Comparison of ENCODE assay signal across 9 mouse cellular contexts in the genomic region with DNA sequence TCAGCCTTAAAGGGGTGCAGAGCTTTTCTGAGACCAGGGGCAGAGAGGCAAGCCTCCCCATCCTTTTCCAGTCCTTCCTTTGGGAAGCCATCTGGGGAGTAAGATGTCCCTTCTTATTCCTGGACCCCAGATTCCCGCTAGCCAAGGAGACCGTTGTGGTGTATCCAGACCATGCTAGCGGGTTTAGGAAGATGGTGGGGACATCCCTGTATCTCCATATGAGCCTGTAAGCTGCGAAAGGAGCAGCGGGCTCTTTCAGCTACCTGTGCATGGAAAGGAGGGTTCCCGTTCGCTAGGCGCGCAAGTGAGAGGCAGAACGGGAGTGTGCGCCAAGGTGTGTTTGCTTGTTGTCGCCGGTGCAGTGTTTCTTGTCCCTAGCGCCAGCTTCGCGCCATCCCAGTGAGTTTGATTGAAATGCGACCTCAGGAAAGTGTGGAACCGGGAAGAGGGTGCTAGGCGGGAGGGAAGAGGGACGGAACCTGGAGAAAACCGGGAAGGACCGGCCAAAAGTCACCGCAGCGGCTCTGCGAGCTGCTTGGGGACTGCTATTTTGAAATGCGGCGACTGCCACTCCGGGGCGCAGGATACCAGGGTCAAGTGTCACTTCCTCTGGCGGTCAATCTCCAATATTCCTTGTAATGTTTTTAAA. TPM values are rescaled to one million over a fixed set of nuclear protein-coding genes. Genes with fewer than 3 reads are reported as not detected.
DNase-seq lines count a peak whose midpoint lies in the region; ATAC-seq and TF ChIP-seq lines count a peak whose summit lies in the region.
"Had no signal": no experiment of that assay in that cellular context is flagged by ENCODE, and none has a peak within 500 bp of the region (broad histone marks: within the 10 kb centered on the region; RNA-seq: fewer than 3 reads in every experiment).

No protein-coding gene starts in this region.

- TF ChIP-seq CTCF in heart, adult 2 months (IDR thresholded peaks at IDR 0.05), result no peak
- TF ChIP-seq CTCF in hindbrain, postnatal 0 days (IDR thresholded peaks at IDR 0.05; ENCODE audit: low read depth), result no peak

- no peaks in the 10 kb centered on the region for H3K4me1 ChIP-seq in heart, adult 2 months (ENCODE audit: control insufficient read depth, insufficient read depth, low read length)
- H3K4me1 ChIP-seq in embryonic facial prominence, embryonic 12.5 days, result peaks cover 7% of the 10 kb centered on the region; the same call in 1 of the 2 replicates
- no peaks in the 10 kb centered on the region for H3K4me1 ChIP-seq in hindbrain, postnatal 0 days (ENCODE audit: insufficient read depth, low read length)
- no peaks in the 10 kb centered on the region for H3K4me1 ChIP-seq in liver, embryonic 13.5 days (replicated peaks)

- H3K27me3 ChIP-seq in heart, adult 2 months (ENCODE audit: control insufficient read depth, insufficient read depth, low read length), result peaks cover 7% of the 10 kb centered on the region
- peaks cover 64% of the 10 kb centered on the region for H3K27me3 ChIP-seq in embryonic facial prominence, embryonic 12.5 days
- H3K27me3 ChIP-seq in hindbrain, postnatal 0 days (ENCODE audit: insufficient read depth, low read length), result peaks cover 38% of the 10 kb centered on the region
- H3K27me3 ChIP-seq in liver, embryonic 13.5 days, result peaks cover 74% of the 10 kb centered on the region

- no peak overlapping the region for H3K9ac ChIP-seq in heart, adult 2 months (ENCODE audit: low read depth, low read length)
- no peak overlapping the region for H3K9ac ChIP-seq in embryonic facial prominence, embryonic 12.5 days
- H3K9ac ChIP-seq in hindbrain, postnatal 0 days (replicated peaks; ENCODE audit: low read length), result peak overlapping the region; percentile 31
- H3K9ac ChIP-seq in liver, embryonic 13.5 days, result no peak overlapping the region

- WGBS in heart, adult 2 months, result 1% methylated on average over 30 of the region's 30 CpGs
- WGBS in embryonic facial prominence, embryonic 12.5 days, result under 1% methylated on average over 30 of the region's 30 CpGs
- under 1% methylated on average over 30 of the region's 30 CpGs for WGBS in hindbrain, postnatal 0 days
- under 1% methylated on average over 30 of the region's 30 CpGs for whole genome bisulfite sequencing in liver, embryonic 13.5 days (ENCODE audit: insufficient replicate concordance)

- no peaks in the 10 kb centered on the region for H3K36me3 ChIP-seq in heart, adult 2 months (ENCODE audit: control insufficient read depth, insufficient read depth, low read length)
- no peaks in the 10 kb centered on the region for H3K36me3 ChIP-seq in embryonic facial prominence, embryonic 12.5 days
- no peaks in the 10 kb centered on the region for H3K36me3 ChIP-seq in hindbrain, postnatal 0 days (ENCODE audit: insufficient read depth, low read length)
- H3K36me3 ChIP-seq in liver, embryonic 13.5 days, result no peaks in the 10 kb centered on the region

- 0 out of 2 replicates have a peak, but pooled peaks cover 5% of the 10 kb centered on the region for H3K9me3 ChIP-seq in embryonic facial prominence, embryonic 12.5 days
- no peaks in the 10 kb centered on the region for H3K9me3 ChIP-seq in hindbrain, postnatal 0 days (ENCODE audit: low read length)
- no peaks in the 10 kb centered on the region for H3K9me3 ChIP-seq in liver, embryonic 13.5 days (replicated peaks)

- TF ChIP-seq POLR2A in heart, adult 2 months (IDR thresholded peaks at IDR 0.05; ENCODE audit: insufficient read depth, low read depth, low read length), result no peak

- intact Hi-C loops in heart, adult 2 months (cut with DNase I), result loop anchor here (5.0 kb wide), 1 partner anchor 39 kb away; no protein-coding TSS in a partner anchor
- intact Hi-C loops in heart, postnatal 36 days (cut with DNase I), result no loop called here

- peak overlapping the region; percentile 11; the same call in 1 of the 2 replicates for H3K4me3 ChIP-seq in heart, adult 2 months
- H3K4me3 ChIP-seq in embryonic facial prominence, embryonic 12.5 days, result peak overlapping the region; percentile 16
- H3K4me3 ChIP-seq in hindbrain, postnatal 0 days (ENCODE audit: low read length), result peak overlapping the region; percentile 28
- peak overlapping the region; percentile 37 for H3K4me3 ChIP-seq in liver, embryonic 13.5 days (replicated peaks)

- ATAC-seq in embryonic facial prominence, embryonic 12.5 days (ENCODE audit: insufficient number of reproducible peaks, insufficient read depth, low FRiP score, low TSS enrichment), result no peak
- peak; percentile 54 for ATAC-seq in hindbrain, postnatal 0 days
- ATAC-seq in liver, embryonic 13.5 days (ENCODE audit: low read depth), result no peak

- no peaks in the 10 kb centered on the region for H3K79me2 ChIP-seq in heart, adult 2 months (replicated peaks; ENCODE audit: control insufficient read depth, insufficient read depth, low read length)

- TF ChIP-seq EP300 in heart, adult 2 months (IDR thresholded peaks at IDR 0.05; ENCODE audit: insufficient read depth, low read depth, low read length), result no peak

- no peak overlapping the region for H3K27ac ChIP-seq in heart, adult 2 months
- H3K27ac ChIP-seq in embryonic facial prominence, embryonic 12.5 days, result no peak overlapping the region
- H3K27ac ChIP-seq in hindbrain, postnatal 0 days, result no peak overlapping the region
- no peak overlapping the region for H3K27ac ChIP-seq in liver, embryonic 13.5 days

- H3K4me2 ChIP-seq in embryonic facial prominence, embryonic 12.5 days (replicated peaks), result peak overlapping the region; percentile 42
- peak overlapping the region; percentile 62 for H3K4me2 ChIP-seq in hindbrain, postnatal 0 days (ENCODE audit: low read depth, low read length)
- H3K4me2 ChIP-seq in liver, embryonic 13.5 days, result peak overlapping the region; percentile 53

- peak; percentile 3 to 20 for DNase-seq in heart, adult 2 months
- no peak for DNase-seq in heart, postnatal 36 days
- DNase-seq in hindbrain, postnatal 0 days (ENCODE audit: low spot score), result peak; percentile 27
- DNase-seq in liver, embryonic 13.5 days, result no peak
- DNase-seq in retina, embryonic 14.5 days (ENCODE audit: low spot score), result no peak
- DNase-seq in T-cell, adult 2 months (ENCODE audit: low spot score), result no peak
- no peak for DNase-seq in right cerebral cortex, postnatal 36 days (ENCODE audit: low spot score in 2 of 2)

RNA-seq across cellular contexts. Expression of gene Insig1, which starts 46.8 kb away (rescaled TPM):
- total RNA-seq in heart, adult 2 months (2021), result 10 to 100 TPM; 17.3 to 17.5 TPM
- 17.3 and 23.7 TPM in 2 replicates for polyA plus RNA-seq in heart, adult 2 months (2012; rRNA removed)
- total RNA-seq in heart, postnatal 36 days (2021), result 10 to 100 TPM; 18.8 to 21.2 TPM
- polyA plus RNA-seq in embryonic facial prominence, embryonic 12.5 days (2016; fragmentation: Nextera tagmentation; extraction: Ambion mirVana), result 64.3 and 73.5 TPM in 2 replicates
- 159 and 183 TPM in 2 replicates for total RNA-seq in hindbrain, postnatal 0 days (2014; rRNA removed)
- 100.0 and 102 TPM in 2 replicates for polyA plus RNA-seq in hindbrain, postnatal 0 days (2015; fragmentation: Nextera tagmentation; extraction: Ambion mirVana)
- polyA plus RNA-seq in liver, embryonic 13.5 days (2015; fragmentation: Nextera tagmentation; extraction: Ambion mirVana), result 43.6 and 48.7 TPM in 2 replicates

RNA-seq across cellular contexts. Expression of gene En2, which starts 47.5 kb away (rescaled TPM):
- under 1 TPM in 1 of 2 experiments, not detected in 1; 0.05 TPM for total RNA-seq in heart, adult 2 months (2021)
- polyA plus RNA-seq in heart, adult 2 months (2012; rRNA removed), result not detected in 2 replicates
- not detected for total RNA-seq in heart, postnatal 36 days (2021)
- polyA plus RNA-seq in embryonic facial prominence, embryonic 12.5 days (2016; fragmentation: Nextera tagmentation; extraction: Ambion mirVana), result not detected in 2 replicates
- 33.8 and 35.1 TPM in 2 replicates for total RNA-seq in hindbrain, postnatal 0 days (2014; rRNA removed)
- polyA plus RNA-seq in hindbrain, postnatal 0 days (2015; fragmentation: Nextera tagmentation; extraction: Ambion mirVana), result 0.98 and 1.1 TPM in 2 replicates
- polyA plus RNA-seq in liver, embryonic 13.5 days (2015; fragmentation: Nextera tagmentation; extraction: Ambion mirVana), result not detected in 2 replicates
- total RNA-seq: heart, postnatal 14 days had no signal

Comparison
In these comparisons a context has a peak if more than half of its experiments do, and no peak if none do; other contexts are left out.
1. DNase-seq: peak in heart, adult 2 months (2 of 2) and hindbrain, postnatal 0 days (single experiment); none in heart, postnatal 36 days (0 of 2), liver, embryonic 13.5 days (single experiment), retina, embryonic 14.5 days (single experiment), T-cell, adult 2 months (single experiment) and right cerebral cortex, postnatal 36 days (0 of 2).
2. Peak in every context shown above with its lines, with median percentiles within 50 percentile points of each other: H3K4me3 ChIP-seq and H3K4me2 ChIP-seq.